Mouse (Mus musculus): ENCODE measurements at regions not wholly inside any gene's neighbourhood (a gene's known extent, or its start where the extent isn't known, plus 50 kb on each side); places are given as distances from the start of the nearest gene placed in this dataset.

DNA sequence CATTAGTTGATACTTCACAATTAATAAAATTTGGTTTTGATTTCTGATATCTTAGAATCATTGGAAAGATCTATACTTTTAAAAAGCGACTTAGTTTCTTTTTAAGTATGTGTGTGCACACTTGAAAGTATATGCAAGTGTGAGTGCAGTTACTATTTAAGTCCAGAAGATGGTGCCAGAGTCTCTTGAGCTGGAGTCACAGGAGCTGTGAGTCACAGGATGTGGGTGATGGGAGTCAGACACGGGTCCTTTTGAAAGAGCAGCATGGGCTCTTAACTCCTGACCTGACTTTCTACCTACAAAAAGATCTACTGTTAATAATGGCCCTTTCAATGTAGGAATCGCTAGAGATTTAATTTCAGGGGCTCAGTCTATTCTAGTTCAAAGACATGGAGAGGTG is 87.8 kb upstream of the Cntnap4 start:
- TF ChIP-seq CTCF (IDR thresholded peaks at IDR 0.05; ENCODE audit: borderline replicate concordance, insufficient read depth, low read depth, low read length) = no peak
- TF ChIP-seq POLR2A (IDR thresholded peaks at IDR 0.05; ENCODE audit: borderline replicate concordance, insufficient read depth, low read length) = no peak
